Mouse (Mus musculus): Measurements from ENCODE around the gene Klf9. TPM values are rescaled to one million over a fixed set of nuclear protein-coding genes. Genes with fewer than 3 reads are reported as not detected.
"Not testable (repeated sequence)": the region's sequence is repeated elsewhere in the genome, so short reads cannot be mapped to it uniquely, and the experiment has no call there.

Klf9 gene
- polyA plus RNA-seq, 1 experiment, result 0.06 TPM

- Histone ChIP-seq H3K9me3 (ENCODE audit: control insufficient read depth, low read length) (no peaks in the 10 kb centered on the region), H3K36me3 (ENCODE audit: control insufficient read depth) (no peaks in the 10 kb centered on the region), H3K27me3 (ENCODE audit: control insufficient read depth) (peaks cover 8% of the 10 kb centered on the region), H3K4me3 (replicated peaks) (no peak overlapping the region), H3K4me1 (ENCODE audit: control insufficient read depth) (peaks cover 61% of the 10 kb centered on the region)
- TF ChIP-seq GATA1 (IDR thresholded peaks at IDR 0.05; ENCODE audit: low read length), result no peak
- no peak for TF ChIP-seq TAL1 (IDR thresholded peaks at IDR 0.05; ENCODE audit: low read length)
Observed at GRCm38 (mm10) chr19:23145146-23145545, 4.1 kb downstream of the Klf9 start.

- peaks cover 64% of the 10 kb centered on the region for H3K4me1 ChIP-seq (ENCODE audit: control insufficient read depth)
- H3K4me3 ChIP-seq (replicated peaks); H3K9me3 ChIP-seq (ENCODE audit: control insufficient read depth, low read length); H3K27me3 ChIP-seq (ENCODE audit: control insufficient read depth); H3K36me3 ChIP-seq (ENCODE audit: control insufficient read depth): not testable (repeated sequence)
Observed at GRCm38 (mm10) chr19:23145575-23145974, 4.5 kb downstream of the Klf9 start.

- TF ChIP-seq GATA1 (IDR thresholded peaks at IDR 0.05; ENCODE audit: low read length) (no peak), TAL1 (IDR thresholded peaks at IDR 0.05; ENCODE audit: low read length) (no peak)
- no peaks in the 10 kb centered on the region for H3K9me3 ChIP-seq (ENCODE audit: control insufficient read depth, low read length)
- H3K4me3 ChIP-seq (replicated peaks), result no peak overlapping the region
- H3K36me3 ChIP-seq (ENCODE audit: control insufficient read depth), result no peaks in the 10 kb centered on the region
- H3K27me3 ChIP-seq (ENCODE audit: control insufficient read depth), result peaks cover 7% of the 10 kb centered on the region
- H3K4me1 ChIP-seq (ENCODE audit: control insufficient read depth), result peaks cover 64% of the 10 kb centered on the region
Observed at GRCm38 (mm10) chr19:23146409-23146861, 5.4 kb downstream of the Klf9 start.

GRCm38 (mm10) chr19:23147026-23147966 lies 6.3 kb downstream of the Klf9 start:
- no peaks in the 10 kb centered on the region; the same call in 1 of the 2 replicates for H3K27me3 ChIP-seq (ENCODE audit: control insufficient read depth)
- H3K36me3 ChIP-seq (ENCODE audit: control insufficient read depth), result no peaks in the 10 kb centered on the region
- TF ChIP-seq TAL1 (IDR thresholded peaks at IDR 0.05; ENCODE audit: low read length) (no peak), GATA1 (IDR thresholded peaks at IDR 0.05; ENCODE audit: low read length) (no peak)
- no peaks in the 10 kb centered on the region for H3K9me3 ChIP-seq (ENCODE audit: control insufficient read depth, low read length)
- no peak overlapping the region for H3K4me3 ChIP-seq (replicated peaks)
- H3K4me1 ChIP-seq (ENCODE audit: control insufficient read depth), result peaks cover 65% of the 10 kb centered on the region

- Histone ChIP-seq H3K27me3 (ENCODE audit: control insufficient read depth) (no peaks in the 10 kb centered on the region), H3K36me3 (ENCODE audit: control insufficient read depth) (no peaks in the 10 kb centered on the region), H3K4me3 (replicated peaks) (no peak overlapping the region), H3K9me3 (ENCODE audit: control insufficient read depth, low read length) (no peaks in the 10 kb centered on the region), H3K4me1 (ENCODE audit: control insufficient read depth) (peaks cover 64% of the 10 kb centered on the region)
- TF ChIP-seq TAL1 (IDR thresholded peaks at IDR 0.05; ENCODE audit: low read length) (no peak), GATA1 (IDR thresholded peaks at IDR 0.05; ENCODE audit: low read length) (no peak)
Observed at GRCm38 (mm10) chr19:23149465-23150410, 8.7 kb downstream of the Klf9 start.

GRCm38 (mm10) chr19:23150556-23151265 lies 9.7 kb downstream of the Klf9 start:
- Histone ChIP-seq H3K4me1 (ENCODE audit: control insufficient read depth) (peaks cover 69% of the 10 kb centered on the region), H3K27me3 (ENCODE audit: control insufficient read depth) (no peaks in the 10 kb centered on the region), H3K9me3 (ENCODE audit: control insufficient read depth, low read length) (no peaks in the 10 kb centered on the region), H3K4me3 (replicated peaks) (no peak overlapping the region), H3K36me3 (ENCODE audit: control insufficient read depth) (no peaks in the 10 kb centered on the region)
- no peak for TF ChIP-seq TAL1 (IDR thresholded peaks at IDR 0.05; ENCODE audit: low read length)
- no peak for TF ChIP-seq GATA1 (IDR thresholded peaks at IDR 0.05; ENCODE audit: low read length)

- Histone ChIP-seq H3K36me3 (ENCODE audit: control insufficient read depth) (no peaks in the 10 kb centered on the region), H3K27me3 (ENCODE audit: control insufficient read depth) (no peaks in the 10 kb centered on the region)
Observed at GRCm38 (mm10) chr19:23151651-23152070, 10.6 kb downstream of the Klf9 start.

GRCm38 (mm10) chr19:23152201-23152640 lies 11.2 kb downstream of the Klf9 start:
- H3K9me3 ChIP-seq (ENCODE audit: control insufficient read depth, low read length), result no peaks in the 10 kb centered on the region
- peak; percentile 55 for TF ChIP-seq GATA1 (IDR thresholded peaks at IDR 0.05; ENCODE audit: low read length)
- TF ChIP-seq TAL1 (IDR thresholded peaks at IDR 0.05; ENCODE audit: low read length), result no peak
- peak overlapping the region; percentile 57 for H3K4me3 ChIP-seq (replicated peaks)
- no peaks in the 10 kb centered on the region for H3K36me3 ChIP-seq (ENCODE audit: control insufficient read depth)
- peaks cover 58% of the 10 kb centered on the region for H3K4me1 ChIP-seq (ENCODE audit: control insufficient read depth)
- no peaks in the 10 kb centered on the region for H3K27me3 ChIP-seq (ENCODE audit: control insufficient read depth)

More at GRCm38 (mm10) chr19:23151651-23152070, 10.6 kb downstream of the Klf9 start:
- peaks cover 62% of the 10 kb centered on the region for H3K4me1 ChIP-seq (ENCODE audit: control insufficient read depth)
- TF ChIP-seq TAL1 (IDR thresholded peaks at IDR 0.05; ENCODE audit: low read length), result no peak
- TF ChIP-seq GATA1 (IDR thresholded peaks at IDR 0.05; ENCODE audit: low read length), result no peak
- H3K9me3 ChIP-seq (ENCODE audit: control insufficient read depth, low read length), result no peaks in the 10 kb centered on the region
- peak overlapping the region; percentile 57 for H3K4me3 ChIP-seq (replicated peaks)
